Mouse (Mus musculus) heart, postnatal 0 days (tissue): ENCODE measurements around the gene Tenm3. TPM values are rescaled to one million over a fixed set of nuclear protein-coding genes. Genes with fewer than 3 reads are reported as not detected.

Experiments
- ATAC-seq: fragments of 200-750 bp; cut with Nextera tagmentation; 2 replicates; pipeline ENCODE4 v1.8.0; 2017; ENCODE audit warnings: low read depth, moderate number of reproducible peaks, moderate library complexity; ENCODE audit not compliant: insufficient read depth
- DNase-seq: peaks from one replicate; pipeline ENCODE4 v3.0.0-alpha.2; 2016; ENCODE audit warnings: low spot score
- H3K27ac ChIP-seq: fragments of 300-500 bp; sonication (generic); 2 replicates; pipeline ENCODE4 v1.5.1; 2014; ENCODE audit warnings: low read depth, mild to moderate bottlenecking
- H3K27me3 ChIP-seq: fragments of 300-500 bp; sonication (generic); 2 replicates; pipeline ENCODE4 v1.6.1; 2014; ENCODE audit warnings: low read length, mixed read lengths; ENCODE audit not compliant: control insufficient read depth, insufficient read depth
- H3K36me3 ChIP-seq: fragments of 300-500 bp; sonication (generic); replicated peaks from 2 replicates; pipeline ENCODE4 v1.6.1; 2014; ENCODE audit warnings: low read length, mixed read lengths; ENCODE audit not compliant: control insufficient read depth, insufficient read depth
- H3K4me1 ChIP-seq: fragments of 300-500 bp; sonication (generic); 2 replicates; pipeline ENCODE4 v1.6.1; 2014; ENCODE audit warnings: antibody characterized with exemption; ENCODE audit not compliant: control insufficient read depth, insufficient read depth
- H3K4me2 ChIP-seq: fragments of 300-500 bp; sonication (generic); 2 replicates; pipeline ENCODE4 v1.6.1; 2014; ENCODE audit warnings: low read depth, mild to moderate bottlenecking, low read length, moderate library complexity
- H3K4me3 ChIP-seq: fragments of 300-500 bp; sonication (generic); 2 replicates; pipeline ENCODE4 v1.5.1; 2014; ENCODE audit warnings: low read depth, low read length
- H3K9ac ChIP-seq: fragments of 300-500 bp; sonication (generic); replicated peaks from 2 replicates; pipeline ENCODE4 v1.6.1; 2014; ENCODE audit warnings: low read depth, low read length, mixed read lengths
- H3K9me3 ChIP-seq: fragments of 300-500 bp; sonication (generic); replicated peaks from 2 replicates; pipeline ENCODE4 v1.6.1; 2016; ENCODE audit warnings: low read length; ENCODE audit not compliant: control insufficient read depth
- CTCF ChIP-seq: IDR thresholded peaks from 2 replicates; pipeline ENCODE4 v1.5.1; 2016; ENCODE audit warnings: antibody characterized with exemption, control low read depth, low read depth
- EP300 ChIP-seq: IDR thresholded peaks from 2 replicates; pipeline ENCODE4 v1.6.1; 2016; ENCODE audit warnings: antibody characterized with exemption, low read depth
- WGBS: fragments of 180-500 bp; shearing (Covaris S2); extraction: QIAGEN DNeasy Blood & Tissue Kit; methylation state at CpG from one replicate; pipeline ENCODE4 v1.1.7; 2014; 5-methylcytosine and 5-hydroxymethylcytosine counted together
- polyA plus RNA-seq: library from polyadenylated mRNA; unstranded; fragments of >200 nt; fragmentation: Nextera tagmentation; extraction: Ambion mirVana; gene quantifications from 2 replicates; pipeline ENCODE4 v1.2.1, GENCODE M21; 2015
- total RNA-seq: library from RNA; depleted of rRNA; stranded (reverse); fragments of >200 nt; gene quantifications from 2 replicates; pipeline ENCODE4 v1.2.3, GENCODE M21; 2014; ENCODE audit warnings: low replicate concordance

Gene Tenm3
- total and polyA plus RNA-seq, 2 experiments from 2014 or later: 1.6 to 17.2 TPM

- Histone ChIP-seq H3K9me3 (no peaks in the 10 kb centered on the region), H3K27me3 (no peaks in the 10 kb centered on the region), H3K4me2 (no peak overlapping the region), H3K36me3 (no peaks in the 10 kb centered on the region), H3K4me1 (no peaks in the 10 kb centered on the region), H3K27ac (no peak overlapping the region), H3K9ac (no peak overlapping the region), H3K4me3 (no peak overlapping the region)
- WGBS: 91% methylated on average over 6 of the region's 6 CpGs
- TF ChIP-seq EP300 (no peak), CTCF (no peak)
- DNase-seq (no peak), ATAC-seq (no peak)
Measured at GRCm38 (mm10) chr8:48728006-48728405, 115.7 kb downstream of the Tenm3 start.

DNA sequence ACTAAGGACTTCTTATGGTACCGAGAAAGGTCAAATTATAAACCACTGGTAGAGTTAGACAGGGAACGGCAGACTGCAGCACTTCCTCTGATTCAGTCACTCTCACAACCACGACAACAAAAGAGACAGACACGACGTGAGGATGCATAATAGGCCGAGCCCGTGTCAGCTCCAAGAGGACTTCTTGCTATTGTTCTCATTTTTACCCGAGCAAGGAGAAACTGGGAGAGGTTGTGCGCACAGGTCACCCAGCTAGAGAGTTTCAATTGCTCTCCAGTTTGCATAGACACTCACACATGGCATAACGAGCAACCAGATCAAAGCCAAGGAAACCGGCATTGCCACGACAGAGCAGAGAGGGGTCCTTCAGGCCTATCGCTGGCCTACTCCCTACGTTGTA lies 121.0 kb downstream of the Tenm3 start:
- Histone ChIP-seq H3K4me2 (no peak overlapping the region), H3K9me3 (no peaks in the 10 kb centered on the region), H3K27ac (no peak overlapping the region), H3K36me3 (no peaks in the 10 kb centered on the region), H3K9ac (no peak overlapping the region), H3K4me3 (no peak overlapping the region), H3K4me1 (no peaks in the 10 kb centered on the region), H3K27me3 (no peaks in the 10 kb centered on the region)
- DNase-seq (no peak), ATAC-seq (no peak)
- no peak for TF ChIP-seq EP300
- TF ChIP-seq CTCF: no peak
- 67% methylated on average over 14 of the region's 14 CpGs for WGBS

DNA sequence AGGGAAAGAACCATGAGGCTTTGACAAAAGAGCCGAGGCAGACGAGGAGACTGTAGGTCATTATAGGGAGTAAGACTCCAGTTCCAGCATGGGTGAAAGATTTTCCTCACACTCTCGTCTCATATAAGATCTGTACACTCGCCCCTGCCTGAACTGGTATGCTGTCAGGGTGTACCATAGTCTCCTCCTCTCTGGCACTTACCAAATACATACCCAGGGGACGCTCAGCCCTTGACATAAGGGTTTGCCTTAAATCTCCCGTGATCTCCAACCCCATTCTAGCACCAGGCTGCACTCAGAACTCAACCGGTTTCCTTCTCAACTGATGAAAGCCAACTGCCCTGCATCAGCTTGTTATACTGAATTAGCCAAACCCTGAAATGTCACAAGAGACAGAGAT lies 121.4 kb downstream of the Tenm3 start:
- Histone ChIP-seq H3K4me1 (no peaks in the 10 kb centered on the region), H3K9ac (no peak overlapping the region), H3K4me3 (no peak overlapping the region), H3K36me3 (no peaks in the 10 kb centered on the region), H3K27ac (no peak overlapping the region), H3K9me3 (no peaks in the 10 kb centered on the region), H3K27me3 (no peaks in the 10 kb centered on the region), H3K4me2 (no peak overlapping the region)
- 79% methylated on average over 7 of the region's 7 CpGs for WGBS
- DNase-seq (no peak), ATAC-seq (no peak)
- no peak for TF ChIP-seq CTCF
- no peak for TF ChIP-seq EP300

- TF ChIP-seq EP300 (no peak), CTCF (no peak)
- no peak for ATAC-seq
- no peaks in the 10 kb centered on the region for H3K4me1 ChIP-seq
- no peak overlapping the region for H3K4me2 ChIP-seq
- H3K36me3 ChIP-seq: no peaks in the 10 kb centered on the region
- WGBS: 84% methylated on average over 12 of the region's 12 CpGs
- H3K9ac ChIP-seq: no peak overlapping the region
- DNase-seq: no peak
- no peak overlapping the region for H3K27ac ChIP-seq
- H3K27me3 ChIP-seq: no peaks in the 10 kb centered on the region
- no peak overlapping the region for H3K4me3 ChIP-seq
- no peaks in the 10 kb centered on the region for H3K9me3 ChIP-seq
Measured at GRCm38 (mm10) chr8:48721376-48721775, 122.4 kb downstream of the Tenm3 start.

- WGBS: 80% methylated on average over 9 of the region's 9 CpGs
Measured at GRCm38 (mm10) chr8:48715616-48716015, 128.1 kb downstream of the Tenm3 start.

DNA sequence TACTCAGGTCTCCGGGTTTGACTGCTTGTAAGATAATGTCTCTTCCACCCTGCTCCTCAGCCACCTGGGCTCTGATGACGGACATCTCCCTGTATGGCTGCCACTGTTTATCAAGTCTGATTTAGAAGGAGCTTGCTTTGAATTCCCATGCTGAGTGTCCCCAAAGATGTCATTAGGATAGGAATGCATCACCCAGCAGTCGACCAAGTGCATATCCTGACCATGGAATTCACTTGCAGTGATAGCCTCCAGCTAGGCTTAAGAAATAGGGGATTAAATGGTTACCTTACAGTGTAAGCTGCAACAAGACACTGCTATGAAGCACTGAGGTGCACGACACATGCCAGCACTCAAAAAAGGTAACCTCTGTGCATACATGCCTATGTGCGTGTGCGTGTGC lies 137.1 kb downstream of the Tenm3 start:
- Histone ChIP-seq H3K27me3 (no peaks in the 10 kb centered on the region), H3K4me1 (no peaks in the 10 kb centered on the region), H3K9me3 (no peaks in the 10 kb centered on the region), H3K36me3 (no peaks in the 10 kb centered on the region), H3K27ac (no peak overlapping the region), H3K9ac (no peak overlapping the region), H3K4me2 (no peak overlapping the region), H3K4me3 (no peak overlapping the region)
- 74% methylated on average over 6 of the region's 6 CpGs for WGBS
- DNase-seq: no peak
- no peak for TF ChIP-seq CTCF
- no peak for TF ChIP-seq EP300
- ATAC-seq: no peak

More at GRCm38 (mm10) chr8:48715616-48716015, 128.1 kb downstream of the Tenm3 start:
- H3K27ac ChIP-seq: no peak overlapping the region
- H3K36me3 ChIP-seq: no peaks in the 10 kb centered on the region
- no peak for ATAC-seq
- no peak overlapping the region for H3K9ac ChIP-seq
- H3K27me3 ChIP-seq: no peaks in the 10 kb centered on the region
- DNase-seq: no peak
- H3K4me2 ChIP-seq: no peak overlapping the region
- H3K4me3 ChIP-seq: no peak overlapping the region
- no peaks in the 10 kb centered on the region for H3K4me1 ChIP-seq
- TF ChIP-seq EP300 (no peak), CTCF (no peak)
- H3K9me3 ChIP-seq: no peaks in the 10 kb centered on the region
